Comparison of ENCODE assay signal across 13 mouse cellular contexts in genomic region chr12:72476773-72477450, GRCm38 (mm10). TPM values are rescaled to one million over a fixed set of nuclear protein-coding genes. Genes with fewer than 3 reads are reported as not detected.
DNase-seq lines count a peak whose midpoint lies in the region; ATAC-seq lines count a peak whose summit lies in the region.
"Had no signal": no experiment of that assay in that cellular context is flagged by ENCODE, and none has a peak within 500 bp of the region (broad histone marks: within the 10 kb centered on the region; RNA-seq: fewer than 3 reads in every experiment).

No protein-coding gene starts in this region.

- H3K9me3 ChIP-seq in heart, embryonic 13.5 days: no peaks in the 10 kb centered on the region
- H3K9me3 ChIP-seq in heart, embryonic 12.5 days (replicated peaks): no peaks in the 10 kb centered on the region
- no peaks in the 10 kb centered on the region for H3K9me3 ChIP-seq in kidney, embryonic 16.5 days (ENCODE audit: low read length)
- no peaks in the 10 kb centered on the region for H3K9me3 ChIP-seq in forebrain, embryonic 14.5 days (replicated peaks; ENCODE audit: control insufficient read depth, low read length)
- H3K9me3 ChIP-seq: limb, embryonic 13.5 days had no signal

- no peak overlapping the region for H3K4me3 ChIP-seq in heart, embryonic 13.5 days
- H3K4me3 ChIP-seq in heart, embryonic 12.5 days: no peak overlapping the region
- no peak overlapping the region for H3K4me3 ChIP-seq in kidney, embryonic 16.5 days (ENCODE audit: low read length)
- H3K4me3 ChIP-seq in forebrain, embryonic 14.5 days (ENCODE audit: low read depth, low read length): no peak overlapping the region
- H3K4me3 ChIP-seq: limb, embryonic 13.5 days had no signal

- no peaks in the 10 kb centered on the region for H3K36me3 ChIP-seq in heart, embryonic 13.5 days
- H3K36me3 ChIP-seq in heart, embryonic 12.5 days: no peaks in the 10 kb centered on the region
- H3K36me3 ChIP-seq in kidney, embryonic 16.5 days (ENCODE audit: insufficient read depth, low read length): no peaks in the 10 kb centered on the region
- no peaks in the 10 kb centered on the region for H3K36me3 ChIP-seq in forebrain, embryonic 14.5 days (ENCODE audit: control insufficient read depth, insufficient read depth, low read length)
- H3K36me3 ChIP-seq: limb, embryonic 13.5 days had no signal

- no peaks in the 10 kb centered on the region for H3K27me3 ChIP-seq in heart, embryonic 13.5 days (replicated peaks)
- H3K27me3 ChIP-seq in heart, embryonic 12.5 days (replicated peaks): no peaks in the 10 kb centered on the region
- H3K27me3 ChIP-seq in kidney, embryonic 16.5 days (ENCODE audit: insufficient read depth, low read length): no peaks in the 10 kb centered on the region
- H3K27me3 ChIP-seq in forebrain, embryonic 14.5 days (replicated peaks; ENCODE audit: control insufficient read depth, insufficient read depth, low read length): no peaks in the 10 kb centered on the region
- H3K27me3 ChIP-seq: limb, embryonic 13.5 days had no signal

- WGBS in heart, embryonic 13.5 days: 29% methylated on average over 2 of the region's 2 CpGs
- WGBS in heart, embryonic 12.5 days: 56% methylated on average over 2 of the region's 2 CpGs
- WGBS in kidney, embryonic 16.5 days: 84% methylated on average over 2 of the region's 2 CpGs
- WGBS in forebrain, embryonic 14.5 days: 87% methylated on average over 2 of the region's 2 CpGs

- peaks cover 10% of the 10 kb centered on the region for H3K4me1 ChIP-seq in heart, embryonic 13.5 days
- H3K4me1 ChIP-seq in heart, embryonic 12.5 days (replicated peaks): peaks cover 5% of the 10 kb centered on the region
- no peaks in the 10 kb centered on the region for H3K4me1 ChIP-seq in kidney, embryonic 16.5 days (ENCODE audit: insufficient read depth, low read length)
- 0 out of 2 replicates have a peak, but pooled peaks cover 2% of the 10 kb centered on the region for H3K4me1 ChIP-seq in forebrain, embryonic 14.5 days (ENCODE audit: control insufficient read depth, insufficient read depth, low read length)
- H3K4me1 ChIP-seq: limb, embryonic 13.5 days had no signal

- H3K9ac ChIP-seq in heart, embryonic 13.5 days: no peak overlapping the region
- H3K9ac ChIP-seq in heart, embryonic 12.5 days: no peak overlapping the region
- H3K9ac ChIP-seq in kidney, embryonic 16.5 days (replicated peaks; ENCODE audit: low read length): no peak overlapping the region
- H3K9ac ChIP-seq in forebrain, embryonic 14.5 days (ENCODE audit: low read length): no peak overlapping the region
- H3K9ac ChIP-seq: limb, embryonic 13.5 days had no signal

- peak; percentile 14 for DNase-seq in kidney, adult 9 months
- peak; percentile 17 for DNase-seq in NIH3T3 (ENCODE audit: low read depth)
- peak; percentile 88 for DNase-seq in adrenal gland, postnatal 14 days
- no peak for DNase-seq in forebrain, embryonic 14.5 days (ENCODE audit: low spot score)
- DNase-seq in layer of hippocampus, adult 11-12 months (ENCODE audit: low spot score): no peak
- DNase-seq: cerebellum, adult 8-10 months; right cerebral cortex, postnatal 25 days had no signal

- peak overlapping the region; percentile 58 for H3K27ac ChIP-seq in heart, embryonic 13.5 days (replicated peaks)
- H3K27ac ChIP-seq in heart, embryonic 12.5 days (ENCODE audit: poor library complexity, severe bottlenecking): no peak overlapping the region
- no peak overlapping the region for H3K27ac ChIP-seq in kidney, embryonic 16.5 days (ENCODE audit: low read length)
- H3K27ac ChIP-seq in forebrain, embryonic 14.5 days (ENCODE audit: low read depth, low read length): no peak overlapping the region
- H3K27ac ChIP-seq: limb, embryonic 13.5 days had no signal

- H3K4me2 ChIP-seq in heart, embryonic 13.5 days: no peak overlapping the region
- H3K4me2 ChIP-seq in heart, embryonic 12.5 days: no peak overlapping the region
- H3K4me2 ChIP-seq in kidney, embryonic 16.5 days (replicated peaks; ENCODE audit: low read depth, low read length): no peak overlapping the region
- H3K4me2 ChIP-seq in forebrain, embryonic 14.5 days (ENCODE audit: low read length): no peak overlapping the region
- H3K4me2 ChIP-seq: limb, embryonic 13.5 days had no signal

- no peak for ATAC-seq in heart, embryonic 13.5 days (ENCODE audit: extremely low read depth, insufficient number of reproducible peaks, low FRiP score, low TSS enrichment)
- ATAC-seq in heart, embryonic 12.5 days (ENCODE audit: insufficient number of reproducible peaks, low FRiP score): no peak
- ATAC-seq in kidney, embryonic 16.5 days (ENCODE audit: low FRiP score, low TSS enrichment): no peak
- no peak for ATAC-seq in forebrain, embryonic 14.5 days
- ATAC-seq: lung, postnatal 0 days had no signal

RNA-seq across cellular contexts. Expression of gene Lrrc9, which starts 35.2 kb away (rescaled TPM):
- 0.79 and 1.0 TPM in 2 replicates for polyA plus RNA-seq in heart, embryonic 13.5 days (2015; fragmentation: Nextera tagmentation; extraction: Ambion mirVana)
- polyA plus RNA-seq in heart, embryonic 12.5 days (2016; fragmentation: Nextera tagmentation; extraction: Ambion mirVana): 1.6 and 1.8 TPM in 2 replicates
- 0.20 and 0.55 TPM in 2 replicates for polyA plus RNA-seq in kidney, embryonic 16.5 days (2015; fragmentation: Nextera tagmentation; extraction: Ambion mirVana)
- total RNA-seq in adrenal gland, postnatal 14 days (2021): 2.9 and 4.4 TPM in 2 replicates
- 2.0 and 2.1 TPM in 2 replicates for polyA plus RNA-seq in forebrain, embryonic 14.5 days (2014; fragmentation: Nextera tagmentation; extraction: Ambion mirVana)
- polyA plus RNA-seq: C2C12 had no signal

RNA-seq across cellular contexts. Expression of gene Pcnx4, which starts 59.3 kb away (rescaled TPM):
- 6.2 and 6.9 TPM in 2 replicates for polyA plus RNA-seq in heart, embryonic 13.5 days (2015; fragmentation: Nextera tagmentation; extraction: Ambion mirVana)
- 8.5 and 8.7 TPM in 2 replicates for polyA plus RNA-seq in heart, embryonic 12.5 days (2016; fragmentation: Nextera tagmentation; extraction: Ambion mirVana)
- 10.0 and 10.5 TPM in 2 replicates for polyA plus RNA-seq in kidney, embryonic 16.5 days (2015; fragmentation: Nextera tagmentation; extraction: Ambion mirVana)
- total RNA-seq in adrenal gland, postnatal 14 days (2021): 6.4 and 7.2 TPM in 2 replicates
- polyA plus RNA-seq in forebrain, embryonic 14.5 days (2014; fragmentation: Nextera tagmentation; extraction: Ambion mirVana): 20.6 and 21.9 TPM in 2 replicates

Comparison
In these comparisons a context has a peak if more than half of its experiments do, and no peak if none do; other contexts are left out.
1. DNase-seq: peak in kidney, adult 9 months (single experiment), NIH3T3 (single experiment) and adrenal gland, postnatal 14 days (single experiment); none in forebrain, embryonic 14.5 days (single experiment) and layer of hippocampus, adult 11-12 months (single experiment).